Mouse (Mus musculus) colon, adult 2 months (tissue): ENCODE measurements around the gene 4930438A08Rik. TPM values are rescaled to one million over a fixed set of nuclear protein-coding genes. Genes with fewer than 3 reads are reported as not detected.

Source experiments
- polyA plus RNA-seq: library from polyadenylated mRNA; depleted of rRNA; stranded (reverse); fragments of >200 nt; gene quantifications from 2 replicates; pipeline ENCODE4 v1.2.3, GENCODE M21; 2012; rRNA removed

Gene 4930438A08Rik
- 0.05 TPM in 1 of 2 replicates, not detected in the other for polyA plus RNA-seq

GRCm38 (mm10) chr11:58274572-58274971 lies at the start of gene 4930438A08Rik:
Gene 4930438A08Rik, plus strand, starts transcription at chr11:58274799.

GRCm38 (mm10) chr11:58306860-58307308 lies 32.3 kb downstream of the 4930438A08Rik start, which contains the start of gene Zfp692:
Gene Zfp692, plus strand, starts transcription at chr11:58307069.

GRCm38 (mm10) chr11:58330276-58331148 lies 55.9 kb downstream of the 4930438A08Rik start, which contains the start of the genes Zfp672 and Sh3bp5l:
Gene Zfp672, minus strand, starts transcription at chr11:58330339.
Gene Sh3bp5l, plus strand, starts transcription at chr11:58330724.

Other genes with a start within 250 kb of the 4930438A08Rik start
- gene Gm12248, start 181.7 kb upstream of the 4930438A08Rik start, polyA plus RNA-seq = 0.09 and 0.40 TPM in 2 replicates
- gene Cnot8, start 170.6 kb upstream of the 4930438A08Rik start, polyA plus RNA-seq = 29.1 and 36.0 TPM in 2 replicates
- 5.5 and 5.9 TPM in 2 replicates for gene Gemin5, start 106.3 kb upstream of the 4930438A08Rik start, polyA plus RNA-seq
- 22.7 and 27.2 TPM in 2 replicates for gene Mrpl22, start 103.1 kb upstream of the 4930438A08Rik start, polyA plus RNA-seq
- gene Igtp, start 75.2 kb upstream of the 4930438A08Rik start, polyA plus RNA-seq = 4.1 and 5.9 TPM in 2 replicates
- gene Irgm2, start 75.2 kb upstream of the 4930438A08Rik start, polyA plus RNA-seq = 5.0 and 5.3 TPM in 2 replicates
- 43.0 and 45.3 TPM in 2 replicates for gene Zfp692, start 32.3 kb downstream of the 4930438A08Rik start, polyA plus RNA-seq
- 46.9 and 49.0 TPM in 2 replicates for gene Zfp672, start 55.5 kb downstream of the 4930438A08Rik start, polyA plus RNA-seq
- gene Sh3bp5l, start 55.9 kb downstream of the 4930438A08Rik start, polyA plus RNA-seq = 36.8 and 41.1 TPM in 2 replicates
- 11,928 and 12,556 TPM in 2 replicates for gene Lypd8, start 104.2 kb downstream of the 4930438A08Rik start, polyA plus RNA-seq
- 344 and 578 TPM in 2 replicates for gene 1810065E05Rik, start 146.3 kb downstream of the 4930438A08Rik start, polyA plus RNA-seq
- gene Gm12253, start 157.8 kb downstream of the 4930438A08Rik start, polyA plus RNA-seq = not detected in 2 replicates
- gene Lypd9, start 178.1 kb downstream of the 4930438A08Rik start, polyA plus RNA-seq = not detected in 2 replicates
- gene Olfr30, start 187.5 kb downstream of the 4930438A08Rik start, polyA plus RNA-seq = not detected in 2 replicates
- not detected in 2 replicates for gene Olfr332, start 217.8 kb downstream of the 4930438A08Rik start, polyA plus RNA-seq
- gene Olfr331, start 227.8 kb downstream of the 4930438A08Rik start, polyA plus RNA-seq = not detected in 2 replicates